Comparison of ENCODE assay signal across 24 mouse cellular contexts in genomic region chr13:83952353-83952752, GRCm38 (mm10).
A peak's percentile ranks its signal among the peaks of the same experiment; 100 is the strongest.
DNase-seq lines count a peak whose midpoint lies in the region; ATAC-seq lines count a peak whose summit lies in the region.
"Had no signal": no experiment of that assay in that cellular context is flagged by ENCODE, and none has a peak within 500 bp of the region (broad histone marks: within the 10 kb centered on the region; RNA-seq: fewer than 3 reads in every experiment).

No protein-coding gene starts in this region.

- no peak overlapping the region for H3K4me2 ChIP-seq in hindbrain, embryonic 13.5 days
- H3K4me2 ChIP-seq in midbrain, embryonic 12.5 days (replicated peaks), result no peak overlapping the region
- H3K4me2 ChIP-seq in midbrain, embryonic 15.5 days, result no peak overlapping the region
- no peak overlapping the region for H3K4me2 ChIP-seq in neural tube, embryonic 15.5 days
- H3K4me2 ChIP-seq in liver, embryonic 11.5 days, result no peak overlapping the region
- H3K4me2 ChIP-seq: forebrain, embryonic 13.5 days; heart, embryonic 13.5 days; hindbrain, embryonic 12.5 days had no signal

- H3K36me3 ChIP-seq in hindbrain, embryonic 13.5 days, result no peaks in the 10 kb centered on the region
- H3K36me3 ChIP-seq in hindbrain, embryonic 10.5 days, result no peaks in the 10 kb centered on the region
- no peaks in the 10 kb centered on the region for H3K36me3 ChIP-seq in midbrain, embryonic 12.5 days
- H3K36me3 ChIP-seq in midbrain, embryonic 10.5 days, result no peaks in the 10 kb centered on the region
- no peaks in the 10 kb centered on the region for H3K36me3 ChIP-seq in midbrain, embryonic 15.5 days (replicated peaks)
- H3K36me3 ChIP-seq in neural tube, embryonic 15.5 days, result no peaks in the 10 kb centered on the region
- no peaks in the 10 kb centered on the region for H3K36me3 ChIP-seq in liver, embryonic 11.5 days (ENCODE audit: control insufficient read depth, insufficient read depth, low read length)
- H3K36me3 ChIP-seq: forebrain, embryonic 10.5 days; heart, embryonic 10.5 days; heart, embryonic 13.5 days; hindbrain, embryonic 12.5 days had no signal

- H3K4me3 ChIP-seq in hindbrain, embryonic 13.5 days, result no peak overlapping the region
- no peak overlapping the region for H3K4me3 ChIP-seq in hindbrain, embryonic 10.5 days
- H3K4me3 ChIP-seq in midbrain, embryonic 12.5 days, result no peak overlapping the region
- H3K4me3 ChIP-seq in midbrain, embryonic 10.5 days, result no peak overlapping the region
- no peak overlapping the region for H3K4me3 ChIP-seq in midbrain, embryonic 15.5 days
- H3K4me3 ChIP-seq in neural tube, embryonic 15.5 days (replicated peaks), result no peak overlapping the region
- H3K4me3 ChIP-seq in liver, embryonic 11.5 days (ENCODE audit: low read depth, low read length), result no peak overlapping the region
- H3K4me3 ChIP-seq: forebrain, embryonic 10.5 days; forebrain, embryonic 13.5 days; heart, adult 2 months; heart, embryonic 10.5 days; heart, embryonic 13.5 days; hindbrain, embryonic 12.5 days had no signal

- peak overlapping the region; percentile 71 for H3K27ac ChIP-seq in hindbrain, embryonic 13.5 days
- H3K27ac ChIP-seq in hindbrain, embryonic 10.5 days, result no peak overlapping the region
- H3K27ac ChIP-seq in midbrain, embryonic 12.5 days (replicated peaks), result peak overlapping the region; percentile 20; the same call in 1 of the 2 replicates
- no peak overlapping the region for H3K27ac ChIP-seq in midbrain, embryonic 10.5 days (replicated peaks)
- H3K27ac ChIP-seq in midbrain, embryonic 15.5 days, result no peak overlapping the region
- H3K27ac ChIP-seq in neural tube, embryonic 15.5 days (replicated peaks), result peak overlapping the region; percentile 46; the same call in 1 of the 2 replicates
- H3K27ac ChIP-seq in liver, embryonic 11.5 days (ENCODE audit: low read depth, low read length), result no peak overlapping the region
- H3K27ac ChIP-seq: forebrain, embryonic 13.5 days; heart, adult 2 months; heart, embryonic 10.5 days; heart, embryonic 13.5 days; hindbrain, embryonic 12.5 days had no signal

- DNase-seq in hindbrain, embryonic 10.5 days (ENCODE audit: low spot score), result no peak
- no peak for DNase-seq in midbrain, embryonic 10.5 days (ENCODE audit: low spot score)
- no peak for DNase-seq in liver, embryonic 11.5 days (ENCODE audit: low spot score)
- DNase-seq: adrenal gland, postnatal 10 days; adrenal gland, postnatal 36 days; cerebellum, adult 18-20 months; cerebellum, adult 9-10 months; cerebellum, postnatal 14 days; gastrocnemius, postnatal 10 days; gastrocnemius, postnatal 36 days; heart, adult 2 months; heart, postnatal 14 days; heart, postnatal 4 days had no signal

- no peak overlapping the region for H3K9ac ChIP-seq in hindbrain, embryonic 13.5 days
- H3K9ac ChIP-seq in midbrain, embryonic 12.5 days (replicated peaks), result no peak overlapping the region
- H3K9ac ChIP-seq in midbrain, embryonic 15.5 days, result no peak overlapping the region
- H3K9ac ChIP-seq in neural tube, embryonic 15.5 days (replicated peaks), result no peak overlapping the region
- no peak overlapping the region for H3K9ac ChIP-seq in liver, embryonic 11.5 days (ENCODE audit: low read depth, low read length)
- H3K9ac ChIP-seq: forebrain, embryonic 13.5 days; heart, embryonic 13.5 days; hindbrain, embryonic 12.5 days had no signal

- WGBS in hindbrain, embryonic 13.5 days, result 80% methylated on average over 4 of the region's 4 CpGs
- WGBS in hindbrain, embryonic 10.5 days, result 87% methylated on average over 4 of the region's 4 CpGs
- WGBS in midbrain, embryonic 12.5 days, result 90% methylated on average over 4 of the region's 4 CpGs
- 87% methylated on average over 4 of the region's 4 CpGs for WGBS in midbrain, embryonic 10.5 days
- 80% methylated on average over 4 of the region's 4 CpGs for WGBS in midbrain, embryonic 15.5 days
- 45% methylated on average over 4 of the region's 4 CpGs for WGBS in neural tube, embryonic 15.5 days
- WGBS in liver, embryonic 11.5 days, result 63% methylated on average over 4 of the region's 4 CpGs

- ATAC-seq in hindbrain, embryonic 13.5 days (ENCODE audit: low FRiP score), result 0 out of 2 replicates have a peak, but pooled peaks have one; percentile 32
- ATAC-seq in midbrain, embryonic 12.5 days (ENCODE audit: low FRiP score, low read depth), result peak; percentile 28; the same call in 1 of the 2 replicates
- ATAC-seq in midbrain, embryonic 15.5 days (replicated peaks), result peak; percentile 59; the same call in 1 of the 2 replicates
- peak; percentile 57; the same call in 1 of the 2 replicates for ATAC-seq in neural tube, embryonic 15.5 days (ENCODE audit: low FRiP score)
- ATAC-seq in liver, embryonic 11.5 days (replicated peaks; ENCODE audit: low FRiP score), result no peak
- ATAC-seq: forebrain, embryonic 13.5 days; forebrain, embryonic 16.5 days; Patski had no signal

- no peaks in the 10 kb centered on the region for H3K9me3 ChIP-seq in hindbrain, embryonic 13.5 days
- no peaks in the 10 kb centered on the region for H3K9me3 ChIP-seq in hindbrain, embryonic 10.5 days
- H3K9me3 ChIP-seq in midbrain, embryonic 12.5 days, result no peaks in the 10 kb centered on the region
- H3K9me3 ChIP-seq in midbrain, embryonic 10.5 days (replicated peaks), result no peaks in the 10 kb centered on the region
- H3K9me3 ChIP-seq in midbrain, embryonic 15.5 days, result no peaks in the 10 kb centered on the region
- no peaks in the 10 kb centered on the region for H3K9me3 ChIP-seq in neural tube, embryonic 15.5 days (replicated peaks)
- no peaks in the 10 kb centered on the region for H3K9me3 ChIP-seq in liver, embryonic 11.5 days (ENCODE audit: control insufficient read depth, low read length)
- H3K9me3 ChIP-seq: forebrain, embryonic 10.5 days; forebrain, embryonic 13.5 days; heart, embryonic 10.5 days; heart, embryonic 13.5 days; hindbrain, embryonic 12.5 days had no signal

- no peaks in the 10 kb centered on the region; the same call in 1 of the 2 replicates for H3K4me1 ChIP-seq in hindbrain, embryonic 13.5 days (replicated peaks)
- peaks cover 4% of the 10 kb centered on the region; the same call in 1 of the 2 replicates for H3K4me1 ChIP-seq in hindbrain, embryonic 10.5 days (replicated peaks)
- peaks cover 2% of the 10 kb centered on the region for H3K4me1 ChIP-seq in midbrain, embryonic 12.5 days
- peaks cover 7% of the 10 kb centered on the region; the same call in 1 of the 2 replicates for H3K4me1 ChIP-seq in midbrain, embryonic 10.5 days
- 0 out of 2 replicates have a peak, but pooled peaks cover 2% of the 10 kb centered on the region for H3K4me1 ChIP-seq in midbrain, embryonic 15.5 days
- no peaks in the 10 kb centered on the region for H3K4me1 ChIP-seq in neural tube, embryonic 15.5 days
- H3K4me1 ChIP-seq in liver, embryonic 11.5 days (replicated peaks; ENCODE audit: control insufficient read depth, insufficient read depth, low read length), result no peaks in the 10 kb centered on the region
- H3K4me1 ChIP-seq: heart, embryonic 10.5 days; heart, embryonic 13.5 days had no signal

- no peaks in the 10 kb centered on the region for H3K27me3 ChIP-seq in hindbrain, embryonic 13.5 days
- H3K27me3 ChIP-seq in hindbrain, embryonic 10.5 days (ENCODE audit: insufficient read depth, poor library complexity, severe bottlenecking), result no peaks in the 10 kb centered on the region
- H3K27me3 ChIP-seq in midbrain, embryonic 12.5 days, result no peaks in the 10 kb centered on the region
- no peaks in the 10 kb centered on the region for H3K27me3 ChIP-seq in midbrain, embryonic 10.5 days (ENCODE audit: low read depth, poor library complexity, severe bottlenecking)
- no peaks in the 10 kb centered on the region for H3K27me3 ChIP-seq in midbrain, embryonic 15.5 days (replicated peaks)
- no peaks in the 10 kb centered on the region for H3K27me3 ChIP-seq in neural tube, embryonic 15.5 days (replicated peaks)
- no peaks in the 10 kb centered on the region for H3K27me3 ChIP-seq in liver, embryonic 11.5 days (replicated peaks; ENCODE audit: control insufficient read depth, insufficient read depth, low read length)
- H3K27me3 ChIP-seq: forebrain, embryonic 13.5 days; heart, embryonic 13.5 days; hindbrain, embryonic 12.5 days had no signal

Comparison
In these comparisons a context has a peak if more than half of its experiments do, and no peak if none do; other contexts are left out.
1. H3K27ac ChIP-seq: peak in hindbrain, embryonic 13.5 days (single experiment), midbrain, embryonic 12.5 days (single experiment) and neural tube, embryonic 15.5 days (single experiment); none in hindbrain, embryonic 10.5 days (single experiment), midbrain, embryonic 10.5 days (single experiment), midbrain, embryonic 15.5 days (single experiment) and liver, embryonic 11.5 days (single experiment).